Mouse (Mus musculus): Measurements from ENCODE around the gene Smtn. TPM values are rescaled to one million over a fixed set of nuclear protein-coding genes. Genes with fewer than 3 reads are reported as not detected.

Smtn gene
- polyA plus RNA-seq, 1 experiment from 2014 or later: 39.2 TPM

- no peak for ATAC-seq (ENCODE audit: low FRiP score, low read depth)
- no peak overlapping the region for H3K4me2 ChIP-seq (replicated peaks)
- no peak overlapping the region for H3K9ac ChIP-seq (replicated peaks)
- 87% methylated on average over 8 of the region's 8 CpGs for WGBS
- no peaks in the 10 kb centered on the region for H3K9me3 ChIP-seq
- peaks cover 5% of the 10 kb centered on the region; the same call in 1 of the 2 replicates for H3K4me1 ChIP-seq
- H3K27me3 ChIP-seq: no peaks in the 10 kb centered on the region
- no peaks in the 10 kb centered on the region for H3K36me3 ChIP-seq
- H3K4me3 ChIP-seq: no peak overlapping the region
- H3K27ac ChIP-seq (replicated peaks): no peak overlapping the region
Measured at GRCm38 (mm10) chr11:3570321-3570720, 29.9 kb upstream of the Smtn start.

GRCm38 (mm10) chr11:3567896-3568295 is 27.5 kb upstream of the Smtn start:
- ATAC-seq (ENCODE audit: low FRiP score, low read depth): no peak
- Histone ChIP-seq H3K4me2 (replicated peaks) (no peak overlapping the region), H3K27me3 (no peaks in the 10 kb centered on the region), H3K9me3 (no peaks in the 10 kb centered on the region), H3K27ac (replicated peaks) (no peak overlapping the region), H3K36me3 (no peaks in the 10 kb centered on the region), H3K4me3 (no peak overlapping the region), H3K9ac (replicated peaks) (no peak overlapping the region), H3K4me1 (0 out of 2 replicates have a peak, but pooled peaks cover under 1% of the 10 kb centered on the region)
- WGBS: 84% methylated on average over 1 of the region's 1 CpGs

- WGBS: 86% methylated on average over 4 of the region's 4 CpGs
Measured at GRCm38 (mm10) chr11:3566018-3566417, 25.6 kb upstream of the Smtn start.

GRCm38 (mm10) chr11:3564451-3564850 is 24.0 kb upstream of the Smtn start:
- Histone ChIP-seq H3K27me3 (no peaks in the 10 kb centered on the region), H3K4me3 (no peak overlapping the region), H3K9ac (replicated peaks) (no peak overlapping the region), H3K9me3 (no peaks in the 10 kb centered on the region), H3K4me1 (no peaks in the 10 kb centered on the region), H3K4me2 (replicated peaks) (no peak overlapping the region), H3K36me3 (no peaks in the 10 kb centered on the region), H3K27ac (replicated peaks) (no peak overlapping the region)
- 57% methylated on average over 7 of the region's 7 CpGs for WGBS
- ATAC-seq (ENCODE audit: low FRiP score, low read depth): no peak

More at GRCm38 (mm10) chr11:3566018-3566417, 25.6 kb upstream of the Smtn start:
- Histone ChIP-seq H3K36me3 (no peaks in the 10 kb centered on the region), H3K27me3 (no peaks in the 10 kb centered on the region), H3K4me2 (replicated peaks) (no peak overlapping the region), H3K4me1 (no peaks in the 10 kb centered on the region), H3K27ac (replicated peaks) (no peak overlapping the region), H3K9ac (replicated peaks) (no peak overlapping the region), H3K4me3 (no peak overlapping the region), H3K9me3 (no peaks in the 10 kb centered on the region)
- no peak for ATAC-seq (ENCODE audit: low FRiP score, low read depth)

- H3K27me3 ChIP-seq: no peaks in the 10 kb centered on the region
- no peaks in the 10 kb centered on the region for H3K9me3 ChIP-seq
Measured at GRCm38 (mm10) chr11:3563853-3564252, 23.4 kb upstream of the Smtn start.

GRCm38 (mm10) chr11:3560202-3560601 is 19.8 kb upstream of the Smtn start:
- Histone ChIP-seq H3K27ac (replicated peaks) (no peak overlapping the region), H3K9me3 (no peaks in the 10 kb centered on the region), H3K27me3 (no peaks in the 10 kb centered on the region), H3K4me3 (no peak overlapping the region), H3K4me2 (replicated peaks) (no peak overlapping the region), H3K9ac (replicated peaks) (no peak overlapping the region), H3K4me1 (no peaks in the 10 kb centered on the region), H3K36me3 (no peaks in the 10 kb centered on the region)
- ATAC-seq (ENCODE audit: low FRiP score, low read depth): no peak
- 87% methylated on average over 5 of the region's 5 CpGs for WGBS

More at GRCm38 (mm10) chr11:3563853-3564252, 23.4 kb upstream of the Smtn start:
- 95% methylated on average over 6 of the region's 6 CpGs for WGBS
- ATAC-seq (ENCODE audit: low FRiP score, low read depth): no peak
- Histone ChIP-seq H3K4me2 (replicated peaks) (no peak overlapping the region), H3K4me3 (no peak overlapping the region), H3K36me3 (no peaks in the 10 kb centered on the region), H3K27ac (replicated peaks) (no peak overlapping the region), H3K9ac (replicated peaks) (no peak overlapping the region), H3K4me1 (no peaks in the 10 kb centered on the region)

- Histone ChIP-seq H3K4me2 (replicated peaks) (no peak overlapping the region), H3K9me3 (no peaks in the 10 kb centered on the region), H3K27me3 (no peaks in the 10 kb centered on the region), H3K4me3 (no peak overlapping the region), H3K27ac (replicated peaks) (no peak overlapping the region), H3K9ac (replicated peaks) (no peak overlapping the region), H3K4me1 (no peaks in the 10 kb centered on the region), H3K36me3 (no peaks in the 10 kb centered on the region)
- no peak for ATAC-seq (ENCODE audit: low FRiP score, low read depth)
- WGBS: 83% methylated on average over 3 of the region's 3 CpGs
Measured at GRCm38 (mm10) chr11:3557852-3558251, 17.4 kb upstream of the Smtn start.

GRCm38 (mm10) chr11:3554976-3555375 is 14.6 kb upstream of the Smtn start:
- no peak for ATAC-seq (ENCODE audit: low FRiP score, low read depth)
- WGBS: 82% methylated on average over 4 of the region's 4 CpGs
- H3K4me2 ChIP-seq (replicated peaks): no peak overlapping the region

GRCm38 (mm10) chr11:3549791-3550190 is 9.4 kb upstream of the Smtn start:
- Histone ChIP-seq H3K27ac (replicated peaks) (no peak overlapping the region), H3K4me3 (no peak overlapping the region), H3K27me3 (no peaks in the 10 kb centered on the region), H3K9me3 (peaks cover under 1% of the 10 kb centered on the region; the same call in 1 of the 2 replicates), H3K4me2 (replicated peaks) (no peak overlapping the region), H3K9ac (replicated peaks) (no peak overlapping the region), H3K36me3 (no peaks in the 10 kb centered on the region), H3K4me1 (no peaks in the 10 kb centered on the region)
- no peak for ATAC-seq (ENCODE audit: low FRiP score, low read depth)
- 81% methylated on average over 5 of the region's 5 CpGs for WGBS

More at GRCm38 (mm10) chr11:3554976-3555375, 14.6 kb upstream of the Smtn start:
- no peaks in the 10 kb centered on the region for H3K4me1 ChIP-seq
- H3K36me3 ChIP-seq: no peaks in the 10 kb centered on the region
- H3K9ac ChIP-seq (replicated peaks): no peak overlapping the region
- H3K4me3 ChIP-seq: no peak overlapping the region
- no peaks in the 10 kb centered on the region for H3K27me3 ChIP-seq
- no peaks in the 10 kb centered on the region for H3K9me3 ChIP-seq
- H3K27ac ChIP-seq (replicated peaks): no peak overlapping the region

- H3K4me3 ChIP-seq: no peak overlapping the region
- no peak overlapping the region for H3K27ac ChIP-seq (replicated peaks)
- H3K4me2 ChIP-seq (replicated peaks): no peak overlapping the region
- H3K9me3 ChIP-seq: peaks cover 5% of the 10 kb centered on the region; the same call in 1 of the 2 replicates
- no peaks in the 10 kb centered on the region for H3K4me1 ChIP-seq
- no peak for ATAC-seq (ENCODE audit: low FRiP score, low read depth)
- 45% methylated on average over 3 of the region's 3 CpGs for WGBS
- H3K27me3 ChIP-seq: no peaks in the 10 kb centered on the region
- no peaks in the 10 kb centered on the region for H3K36me3 ChIP-seq
- H3K9ac ChIP-seq (replicated peaks): no peak overlapping the region
Measured at GRCm38 (mm10) chr11:3548564-3549295, 8.3 kb upstream of the Smtn start.

GRCm38 (mm10) chr11:3547969-3548368 is 7.6 kb upstream of the Smtn start:
- Histone ChIP-seq H3K4me3 (no peak overlapping the region), H3K27ac (replicated peaks) (no peak overlapping the region), H3K4me1 (no peaks in the 10 kb centered on the region), H3K9ac (replicated peaks) (no peak overlapping the region), H3K36me3 (no peaks in the 10 kb centered on the region), H3K27me3 (no peaks in the 10 kb centered on the region), H3K9me3 (peaks cover 5% of the 10 kb centered on the region; the same call in 1 of the 2 replicates), H3K4me2 (replicated peaks) (no peak overlapping the region)
- 45% methylated on average over 6 of the region's 6 CpGs for WGBS
- peak; percentile 54; the same call in 1 of the 2 replicates for ATAC-seq (ENCODE audit: low FRiP score, low read depth)

GRCm38 (mm10) chr11:3547047-3547446 is 6.6 kb upstream of the Smtn start:
- Histone ChIP-seq H3K9me3 (peaks cover 5% of the 10 kb centered on the region; the same call in 1 of the 2 replicates), H3K4me2 (replicated peaks) (no peak overlapping the region), H3K27ac (replicated peaks) (no peak overlapping the region), H3K36me3 (no peaks in the 10 kb centered on the region), H3K9ac (replicated peaks) (no peak overlapping the region), H3K4me3 (no peak overlapping the region), H3K27me3 (no peaks in the 10 kb centered on the region), H3K4me1 (no peaks in the 10 kb centered on the region)
- no peak for ATAC-seq (ENCODE audit: low FRiP score, low read depth)
- WGBS: 71% methylated on average over 2 of the region's 2 CpGs

- 30% methylated on average over 1 of the region's 1 CpGs for WGBS
- H3K27me3 ChIP-seq: no peaks in the 10 kb centered on the region
- no peak overlapping the region for H3K4me3 ChIP-seq
- H3K9ac ChIP-seq (replicated peaks): no peak overlapping the region
- no peaks in the 10 kb centered on the region for H3K4me1 ChIP-seq
- no peak overlapping the region for H3K4me2 ChIP-seq (replicated peaks)
- peaks cover 5% of the 10 kb centered on the region; the same call in 1 of the 2 replicates for H3K9me3 ChIP-seq
- H3K27ac ChIP-seq (replicated peaks): no peak overlapping the region
- H3K36me3 ChIP-seq: no peaks in the 10 kb centered on the region
- no peak for ATAC-seq (ENCODE audit: low FRiP score, low read depth)
Measured at GRCm38 (mm10) chr11:3546242-3546562, 5.8 kb upstream of the Smtn start.

All from midbrain, embryonic 12.5 days (tissue).